Mouse (Mus musculus) layer of hippocampus, adult 9-10 months (tissue): ENCODE results near the gene Zfp715.
"Not testable (repeated sequence)": the region's sequence is repeated elsewhere in the genome, so short reads cannot be mapped to it uniquely, and the experiment has no call there.

ENCODE experiments used
- DNase-seq: peaks from one replicate; pipeline ENCODE4 v3.0.0; 2022; ENCODE audit warnings: low spot score

Gene Zfp715

GRCm38 (mm10) chr7:43313013-43313428 lies at the start of gene Zfp715:
Zfp715 (minus strand) TSS chr7:43313294.
- peak; percentile 91 for DNase-seq

- no peak for DNase-seq
Measured at GRCm38 (mm10) chr7:43362021-43362420, 48.9 kb upstream of the Zfp715 start.

GRCm38 (mm10) chr7:43361442-43361841 lies 48.3 kb upstream of the Zfp715 start:
- DNase-seq: no peak

- no peak for DNase-seq
Measured at GRCm38 (mm10) chr7:43358556-43358955, 45.5 kb upstream of the Zfp715 start.

- DNase-seq: no peak
Measured at GRCm38 (mm10) chr7:43354893-43355835, 42.1 kb upstream of the Zfp715 start.

DNA sequence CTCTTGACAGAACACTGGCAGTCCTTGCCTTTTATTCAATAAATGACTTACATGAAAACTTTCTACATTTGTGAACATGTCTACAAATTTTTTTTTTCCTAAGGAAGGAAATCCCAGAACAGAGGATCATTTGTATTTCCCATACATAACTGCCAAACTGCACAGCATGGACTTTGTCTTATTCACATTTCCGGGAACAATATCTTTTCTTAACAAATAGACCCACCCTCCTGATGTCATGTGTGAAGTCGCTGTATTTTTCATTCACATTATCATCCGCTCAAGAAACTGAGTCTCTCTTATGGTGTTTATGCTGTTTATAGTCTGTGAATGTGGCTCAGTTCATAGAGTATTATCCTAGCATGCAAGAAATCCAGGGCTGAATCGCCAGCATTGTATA lies 40.7 kb upstream of the Zfp715 start:
- DNase-seq: no peak

GRCm38 (mm10) chr7:43353118-43353517 lies 40.0 kb upstream of the Zfp715 start:
- DNase-seq: no peak

DNA sequence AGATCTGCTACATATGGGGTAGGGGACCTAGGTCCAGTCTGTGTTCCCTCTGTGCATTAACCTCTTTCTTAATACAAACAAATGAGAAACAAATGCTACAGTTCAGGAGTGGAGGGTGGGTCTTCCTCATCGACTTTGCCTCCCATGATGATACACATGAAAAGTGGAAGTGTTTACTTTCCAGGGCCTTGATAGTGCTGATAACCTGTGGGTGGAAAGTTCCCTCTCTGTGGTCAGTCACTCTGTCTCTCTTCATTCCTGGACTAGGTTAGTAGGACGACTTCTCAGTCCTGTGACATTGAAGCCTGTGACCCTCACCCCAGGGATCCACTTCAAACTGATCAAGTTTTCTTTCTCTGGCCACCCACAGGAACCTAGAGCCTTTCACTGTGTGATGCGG lies 38.1 kb upstream of the Zfp715 start, which contains the start of gene Siglecf:
Gene Siglecf (plus strand): TSS at position 188 of the 400 bp plus-strand sequence.
- no peak for DNase-seq

- not testable (repeated sequence) for DNase-seq
Measured at GRCm38 (mm10) chr7:43349623-43350022, 36.5 kb upstream of the Zfp715 start.

GRCm38 (mm10) chr7:43346571-43346970 lies 33.5 kb upstream of the Zfp715 start:
- DNase-seq: no peak

- DNase-seq: no peak
Measured at GRCm38 (mm10) chr7:43346148-43346547, 33.1 kb upstream of the Zfp715 start.

- no peak for DNase-seq
Measured at GRCm38 (mm10) chr7:43344491-43344890, 31.4 kb upstream of the Zfp715 start.

GRCm38 (mm10) chr7:43344020-43344419 lies 30.9 kb upstream of the Zfp715 start:
- DNase-seq: no peak

- no peak for DNase-seq
Measured at GRCm38 (mm10) chr7:43343191-43343590, 30.1 kb upstream of the Zfp715 start.

DNA sequence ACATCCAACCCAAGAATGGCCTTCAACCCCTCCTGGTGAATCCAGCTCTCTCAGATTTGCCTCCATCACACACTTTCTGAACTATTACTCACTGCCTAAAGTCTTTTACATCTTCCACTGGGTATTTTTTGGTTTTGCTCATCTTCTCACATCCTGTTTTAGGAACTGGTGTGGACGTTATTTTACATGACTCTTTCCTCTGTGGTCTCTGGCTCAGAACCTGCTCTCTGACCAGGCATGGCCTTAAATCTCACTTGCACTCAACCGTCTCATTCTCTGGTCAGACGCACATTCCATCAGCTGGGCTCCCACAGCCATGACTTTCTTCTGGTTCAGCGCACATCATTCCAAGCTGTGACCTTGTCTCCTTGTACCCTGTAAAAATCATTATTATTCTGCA lies 27.7 kb upstream of the Zfp715 start:
- no peak for DNase-seq

GRCm38 (mm10) chr7:43333899-43334298 lies 20.8 kb upstream of the Zfp715 start:
- DNase-seq: no peak

- DNase-seq: no peak
Measured at GRCm38 (mm10) chr7:43333203-43333602, 20.1 kb upstream of the Zfp715 start.

GRCm38 (mm10) chr7:43328101-43328500 lies 15.0 kb upstream of the Zfp715 start:
- DNase-seq: no peak

DNA sequence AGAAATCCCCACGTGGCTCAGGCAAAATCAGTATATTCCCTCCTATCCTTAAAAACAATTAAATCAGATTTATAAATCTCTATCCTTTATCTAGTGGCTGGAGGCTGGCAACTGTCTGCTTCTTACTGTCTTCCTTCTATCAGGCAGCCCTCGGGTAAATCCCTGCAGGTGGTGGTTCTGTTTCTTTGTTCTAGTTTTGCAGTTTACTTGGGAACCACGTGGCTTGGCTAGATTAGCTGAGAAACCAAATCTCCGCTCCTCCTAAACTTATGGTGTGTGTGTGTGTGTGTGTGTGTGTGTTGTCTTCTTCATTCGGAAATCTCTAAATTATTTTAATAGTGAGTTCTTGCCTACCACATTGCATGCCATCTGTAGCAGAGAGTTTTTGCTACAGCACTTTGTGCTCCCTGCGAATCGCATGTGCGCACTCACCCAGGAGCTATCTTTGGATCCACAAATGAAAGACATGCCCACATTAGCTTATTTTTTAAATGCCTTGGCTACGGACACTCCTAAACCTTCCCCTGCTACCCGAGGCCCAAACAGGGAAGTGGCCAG lies 13.2 kb upstream of the Zfp715 start:
- DNase-seq: no peak

DNA sequence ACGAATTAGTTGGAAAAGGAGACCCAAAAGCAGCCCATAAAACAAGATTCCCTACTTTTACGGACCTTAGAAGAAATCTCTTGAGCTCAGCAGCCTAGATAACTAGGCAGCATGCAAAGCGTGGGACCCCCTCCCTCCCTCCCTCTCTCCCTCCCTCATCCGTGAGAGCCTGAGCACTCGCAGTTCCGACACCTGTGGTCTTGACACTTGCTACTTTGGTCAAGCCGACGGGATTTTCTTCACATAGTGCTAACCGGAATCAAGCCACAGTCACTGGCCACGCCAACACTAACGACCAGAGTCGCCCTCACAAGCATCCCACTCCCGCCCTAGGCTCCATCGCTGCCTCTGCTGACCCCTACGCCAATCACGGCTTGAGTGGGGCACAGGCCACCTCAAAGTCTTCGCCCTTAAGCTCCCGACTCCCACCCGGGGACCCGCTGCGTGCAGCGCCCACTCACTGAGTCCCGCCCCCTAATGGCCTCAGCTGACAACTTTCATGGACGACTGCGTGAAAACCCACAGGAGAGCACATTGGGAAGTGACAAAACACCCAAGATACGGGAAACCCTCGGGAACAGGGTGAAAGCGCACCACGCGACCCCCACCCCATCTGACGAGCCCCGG lies 595 bp downstream of the Zfp715 start:
- no peak for DNase-seq

GRCm38 (mm10) chr7:43311632-43312031 lies 1.5 kb downstream of the Zfp715 start:
- DNase-seq: no peak

- no peak for DNase-seq
Measured at GRCm38 (mm10) chr7:43309069-43309468, 4.0 kb downstream of the Zfp715 start.

GRCm38 (mm10) chr7:43305235-43305634 lies 7.9 kb downstream of the Zfp715 start:
- no peak for DNase-seq
